Mouse (Mus musculus): ENCODE measurements around the gene Fzr1.

DNA sequence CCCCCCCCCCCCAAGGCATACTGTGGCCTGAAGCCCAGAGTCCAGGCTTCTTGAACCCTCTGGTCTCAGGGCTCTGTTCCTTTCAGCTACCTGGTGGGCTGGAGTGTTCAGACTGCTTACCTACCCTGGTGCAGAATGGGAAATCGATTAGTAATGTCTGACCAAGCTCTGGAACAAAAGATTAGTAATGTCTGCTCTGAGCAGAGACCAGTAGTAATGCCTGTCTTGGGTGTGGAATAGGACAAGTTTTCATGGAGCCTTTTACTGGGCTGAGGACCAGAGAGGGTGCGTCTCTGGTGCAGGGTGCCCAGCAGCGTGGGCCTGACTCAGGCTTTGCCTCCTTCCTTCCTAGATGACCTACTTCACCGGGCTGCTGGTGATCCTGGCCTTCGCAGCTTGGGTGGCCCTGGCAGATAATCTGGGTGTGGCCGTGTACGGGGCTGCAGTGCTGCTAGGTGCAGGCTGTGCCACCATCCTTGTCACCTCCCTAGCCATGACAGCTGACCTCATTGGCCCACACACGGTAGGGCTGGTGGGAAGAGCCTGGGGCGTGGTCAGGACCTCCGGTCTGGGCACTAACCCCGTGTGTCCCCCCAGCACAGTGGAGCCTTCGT is 15.9 kb downstream of the Fzr1 start:
- TF ChIP-seq CTCF (IDR thresholded peaks at IDR 0.05; ENCODE audit: low read depth, low read length): no peak
- TF ChIP-seq POLR2A (IDR thresholded peaks at IDR 0.05; ENCODE audit: borderline replicate concordance, low read depth, low read length): no peak

All from bone marrow macrophage, adult 2 months (primary cell).